Mouse (Mus musculus) 416B (cell line): ENCODE measurements around the gene Hydin.
"Not testable (repeated sequence)": the region's sequence is repeated elsewhere in the genome, so short reads cannot be mapped to it uniquely, and the experiment has no call there.

Experiments
- DNase-seq: peaks from one replicate; pipeline ENCODE4 v3.0.0; 2011; ENCODE audit warnings: low read depth

Hydin gene

GRCm38 (mm10) chr8:110266741-110267140 is at the start of gene Hydin:
Hydin (plus strand) TSS chr8:110266977.
- DNase-seq, result no peak

- no peak for DNase-seq
Observed at GRCm38 (mm10) chr8:110217198-110217597, 49.6 kb upstream of the Hydin start.

- DNase-seq, result peak; percentile 98
Observed at GRCm38 (mm10) chr8:110217681-110218131, 49.1 kb upstream of the Hydin start.

- peak; percentile 21 for DNase-seq
Observed at GRCm38 (mm10) chr8:110218511-110218910, 48.3 kb upstream of the Hydin start.

- no peak for DNase-seq
Observed at GRCm38 (mm10) chr8:110220936-110221335, 45.8 kb upstream of the Hydin start.

GRCm38 (mm10) chr8:110230803-110231202 is 36.0 kb upstream of the Hydin start:
- DNase-seq, result no peak

- DNase-seq, result no peak
Observed at GRCm38 (mm10) chr8:110242278-110243177, 24.2 kb upstream of the Hydin start.

- no peak for DNase-seq
Observed at GRCm38 (mm10) chr8:110244566-110244965, 22.2 kb upstream of the Hydin start.

- DNase-seq, result no peak
Observed at GRCm38 (mm10) chr8:110247238-110247637, 19.5 kb upstream of the Hydin start.

GRCm38 (mm10) chr8:110253986-110254385 is 12.8 kb upstream of the Hydin start:
- DNase-seq, result no peak

GRCm38 (mm10) chr8:110265796-110266305 is 926 bp upstream of the Hydin start:
- DNase-seq, result no peak

GRCm38 (mm10) chr8:110267268-110267667 is 491 bp downstream of the Hydin start:
- no peak for DNase-seq

GRCm38 (mm10) chr8:110270659-110271058 is 3.9 kb downstream of the Hydin start:
- DNase-seq, result no peak

- peak; percentile 7 for DNase-seq
Observed at GRCm38 (mm10) chr8:110273394-110273793, 6.6 kb downstream of the Hydin start.

- no peak for DNase-seq
Observed at GRCm38 (mm10) chr8:110275465-110276258, 8.9 kb downstream of the Hydin start.

- DNase-seq, result no peak
Observed at GRCm38 (mm10) chr8:110276259-110276560, 9.4 kb downstream of the Hydin start.

GRCm38 (mm10) chr8:110312715-110313114 is 45.9 kb downstream of the Hydin start:
- DNase-seq, result no peak

- DNase-seq, result no peak
Observed at GRCm38 (mm10) chr8:110315826-110316225, 49.0 kb downstream of the Hydin start.

GRCm38 (mm10) chr8:110319586-110319985 is 52.8 kb downstream of the Hydin start:
- DNase-seq, result no peak

- DNase-seq, result no peak
Observed at GRCm38 (mm10) chr8:110321446-110321845, 54.7 kb downstream of the Hydin start.

GRCm38 (mm10) chr8:110323981-110324574 is 57.3 kb downstream of the Hydin start:
- DNase-seq, result peak; percentile 26

- not testable (repeated sequence) for DNase-seq
Observed at GRCm38 (mm10) chr8:110327120-110327519, 60.3 kb downstream of the Hydin start.
